Mouse (Mus musculus) ES-E14 (cell line): ENCODE results near the gene Pde9a. TPM values are rescaled to one million over a fixed set of nuclear protein-coding genes. Genes with fewer than 3 reads are reported as not detected.

Experiments
- DNase-seq: peaks from one replicate; pipeline ENCODE4 v3.0.0-alpha.2; 2013; ENCODE audit warnings: low read depth, low spot score
- H3K27ac ChIP-seq: 2 replicates; pipeline ENCODE4 v1.5.1; 2012; ENCODE audit warnings: low read depth, mild to moderate bottlenecking, low read length, moderate library complexity, mixed read lengths; ENCODE audit not compliant: poor library complexity, insufficient read depth, severe bottlenecking
- H3K36me3 ChIP-seq: 2 replicates; pipeline ENCODE4 v1.6.1; 2012; ENCODE audit warnings: mild to moderate bottlenecking, low read length, moderate library complexity, mixed read lengths; ENCODE audit not compliant: control insufficient read depth, poor library complexity, insufficient read depth, severe bottlenecking
- H3K4me1 ChIP-seq, 2 experiments: fragments of 150-350 bp in 1 of 2; sonication (generic) in 1 of 2; 2 replicates each; pipeline ENCODE4 v1.6.1; 2012; ENCODE audit warnings: low read length in 2 of 2, mild to moderate bottlenecking in 1 of 2, mixed read lengths in 1 of 2; ENCODE audit not compliant: control insufficient read depth in 2 of 2, insufficient read depth in 2 of 2, poor library complexity in 1 of 2
- H3K4me3 ChIP-seq, 2 experiments: fragments of 150-350 bp in 1 of 2; sonication (generic) in 1 of 2; 2 replicates each; pipeline ENCODE4 v1.5.1; 2012; ENCODE audit warnings: low read length in 2 of 2, low read depth in 1 of 2, mild to moderate bottlenecking in 1 of 2, mixed read lengths in 1 of 2; ENCODE audit not compliant: insufficient read depth in 1 of 2, poor library complexity in 1 of 2, severe bottlenecking in 1 of 2
- H3K9ac ChIP-seq: 2 replicates; pipeline ENCODE4 v1.6.1; 2012; ENCODE audit warnings: low read depth, mild to moderate bottlenecking, low read length, mixed read lengths; ENCODE audit not compliant: poor library complexity, insufficient read depth, severe bottlenecking
- H3K9me3 ChIP-seq: fragments of 150-350 bp; sonication (generic); 2 replicates; pipeline ENCODE4 v1.6.1; 2012; ENCODE audit warnings: low read depth, mild to moderate bottlenecking, low read length; ENCODE audit not compliant: control insufficient read depth, insufficient read depth
- CHD2 ChIP-seq: IDR thresholded peaks from 2 replicates; pipeline ENCODE4 v1.6.1; 2014; ENCODE audit warnings: mild to moderate bottlenecking, low read depth, low read length, inconsistent platforms
- HCFC1 ChIP-seq: IDR thresholded peaks from 2 replicates; pipeline ENCODE4 v1.6.1; 2012; ENCODE audit warnings: low read length, inconsistent platforms, borderline replicate concordance; ENCODE audit not compliant: insufficient read depth
- MAFK ChIP-seq: IDR thresholded peaks from 2 replicates; pipeline ENCODE4 v1.6.1; 2014; ENCODE audit warnings: mild to moderate bottlenecking, low read depth, low read length, inconsistent platforms; ENCODE audit not compliant: insufficient read depth
- ZC3H11A ChIP-seq: IDR thresholded peaks from 2 replicates; pipeline ENCODE4 v1.6.1; 2012; ENCODE audit warnings: low read depth, mild to moderate bottlenecking, inconsistent platforms, low read length, borderline replicate concordance
- ZNF384 ChIP-seq: IDR thresholded peaks from 2 replicates; pipeline ENCODE4 v1.6.1; 2012; ENCODE audit warnings: low read depth, low read length, inconsistent platforms
- in situ Hi-C, 2 experiments: fragments of 600-800 bp; cut with MboI; formaldehyde crosslinking; loops; one replicate each; pipeline ENCODE4 v1.15.1; 2025; ENCODE audit warnings: low sequenced_read_pairs in 2 of 2, inconsistent platforms in 1 of 2; ENCODE audit not compliant: unreplicated experiment in 2 of 2
- total RNA-seq: library from RNA; depleted of rRNA; stranded (reverse); fragments of 300-350 nt; gene quantifications from 2 replicates; pipeline ENCODE4 v1.2.3, GENCODE M21; 2012

The Pde9a gene
- total RNA-seq, 1 experiment = 3.9 TPM

- Histone ChIP-seq H3K36me3 (no peaks in the 10 kb centered on the region), H3K27ac (no peak overlapping the region), H3K9ac (no peak overlapping the region), H3K4me1 (peaks cover 2 to 11% of the 10 kb centered on the region in 2 experiments; a peak in 2 of 4 replicates), H3K4me3 (no peak overlapping the region), H3K9me3 (no peaks in the 10 kb centered on the region)
- in situ Hi-C loops = no loop called here
- DNase-seq = no peak
- no peak for TF ChIP-seq ZNF384
- TF ChIP-seq ZC3H11A = no peak
- no peak for TF ChIP-seq MAFK
- no peak for TF ChIP-seq HCFC1
- TF ChIP-seq CHD2 = no peak
These were observed 30.1 kb upstream of the Pde9a start for GRCm38 (mm10) chr17:31355792-31356502.

- in situ Hi-C loops = no loop called here
- no peak for DNase-seq
- H3K9me3 ChIP-seq = no peaks in the 10 kb centered on the region
- peak overlapping the region in 1 of 2 experiments; percentile 6; a peak in 1 of 4 replicates for H3K4me3 ChIP-seq
- H3K36me3 ChIP-seq = no peaks in the 10 kb centered on the region
- no peak for TF ChIP-seq MAFK
- TF ChIP-seq ZNF384 = no peak
- no peak for TF ChIP-seq CHD2
- no peak for TF ChIP-seq HCFC1
- H3K4me1 ChIP-seq = peaks cover 0 to 6% of the 10 kb centered on the region in 2 experiments; a peak in 2 of 4 replicates
- H3K9ac ChIP-seq = peak overlapping the region; percentile 30; the same call in 1 of the 2 replicates
- no peak overlapping the region for H3K27ac ChIP-seq
These were observed 25.4 kb upstream of the Pde9a start for GRCm38 (mm10) chr17:31360582-31360981.

GRCm38 (mm10) chr17:31365586-31366166 lies 20.3 kb upstream of the Pde9a start:
- Histone ChIP-seq H3K9me3 (no peaks in the 10 kb centered on the region), H3K27ac (no peak overlapping the region), H3K4me1 (peaks cover 0 to 3% of the 10 kb centered on the region in 2 experiments; a peak in 2 of 4 replicates), H3K36me3 (no peaks in the 10 kb centered on the region), H3K4me3 (no peak overlapping the region), H3K9ac (no peak overlapping the region)
- no peak for DNase-seq
- in situ Hi-C loops = no loop called here
- TF ChIP-seq HCFC1 = no peak
- no peak for TF ChIP-seq ZC3H11A
- no peak for TF ChIP-seq MAFK
- TF ChIP-seq CHD2 = no peak

GRCm38 (mm10) chr17:31370221-31370620 lies 15.8 kb upstream of the Pde9a start:
- DNase-seq = no peak
- Histone ChIP-seq H3K27ac (no peak overlapping the region), H3K9me3 (no peaks in the 10 kb centered on the region), H3K4me1 (no peaks in the 10 kb centered on the region), H3K36me3 (no peaks in the 10 kb centered on the region), H3K4me3 (no peak overlapping the region), H3K9ac (no peak overlapping the region)
- TF ChIP-seq ZNF384 (no peak), ZC3H11A (no peak), HCFC1 (no peak), MAFK (no peak), CHD2 (no peak)
- in situ Hi-C loops = no loop called here
